Mouse (Mus musculus): ENCODE data around the gene Higd1a. TPM values are rescaled to one million over a fixed set of nuclear protein-coding genes. Genes with fewer than 3 reads are reported as not detected.

The Higd1a gene
- polyA plus RNA-seq, 1 experiment from 2014 or later = 201 TPM

DNA sequence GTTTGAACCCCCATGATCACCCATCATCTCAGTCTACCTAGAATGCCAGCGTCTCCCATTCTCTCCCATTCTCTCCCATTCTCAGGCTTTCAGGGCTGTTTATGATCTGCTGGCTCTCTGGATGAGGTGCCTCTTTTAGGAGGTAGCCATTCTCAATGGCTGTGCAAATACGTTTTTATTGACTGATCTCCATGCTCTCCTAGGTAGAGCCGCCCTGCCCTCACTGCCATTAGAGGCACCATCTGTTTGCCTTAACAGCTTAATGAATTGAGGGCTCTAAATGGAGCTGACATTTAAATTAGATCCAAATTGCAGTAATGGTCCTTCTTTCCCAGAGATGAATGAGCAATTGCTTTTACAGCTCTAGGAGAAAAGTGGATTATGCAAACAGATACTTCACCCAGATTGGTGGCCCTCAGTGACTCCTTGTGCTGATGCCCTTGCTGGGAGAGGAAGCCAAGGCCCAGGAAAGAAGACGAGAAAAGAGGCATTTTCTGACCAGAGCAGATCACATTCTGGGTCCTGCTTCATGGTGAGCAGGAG is 11.9 kb upstream of the Higd1a start:
- Histone ChIP-seq H3K27me3 (ENCODE audit: insufficient read depth, poor library complexity, severe bottlenecking) (no peaks in the 10 kb centered on the region), H3K4me3 (no peak overlapping the region), H3K9me3 (no peaks in the 10 kb centered on the region), H3K27ac (no peak overlapping the region), H3K4me1 (replicated peaks) (peaks cover 6% of the 10 kb centered on the region; the same call in 1 of the 2 replicates), H3K36me3 (no peaks in the 10 kb centered on the region)
- DNase-seq (ENCODE audit: low spot score) = no peak
- WGBS = 68% methylated on average over 4 of the region's 4 CpGs

DNA sequence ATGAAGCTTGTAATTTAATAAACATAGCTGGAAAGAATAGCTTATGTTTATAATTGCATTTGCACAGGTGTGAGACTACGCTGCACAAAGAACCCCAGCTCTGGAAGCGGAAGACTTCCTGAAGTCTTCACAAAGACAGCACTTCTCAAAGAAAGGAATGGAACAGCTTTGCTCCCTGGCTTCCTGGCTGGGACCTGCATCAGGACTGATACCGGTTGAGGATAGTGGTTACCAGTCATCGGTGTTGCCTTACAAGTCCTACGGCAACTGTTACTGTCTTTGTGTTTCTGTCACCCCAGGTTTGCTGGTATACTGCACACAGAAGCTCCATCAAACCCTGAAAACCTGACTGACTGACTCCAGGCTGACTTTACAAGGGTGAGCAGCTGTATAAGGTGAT is 11.3 kb upstream of the Higd1a start:
- Histone ChIP-seq H3K27me3 (ENCODE audit: insufficient read depth, poor library complexity, severe bottlenecking) (peaks cover 1% of the 10 kb centered on the region; the same call in 1 of the 2 replicates), H3K4me1 (replicated peaks) (peaks cover 6% of the 10 kb centered on the region; the same call in 1 of the 2 replicates), H3K36me3 (no peaks in the 10 kb centered on the region), H3K9me3 (no peaks in the 10 kb centered on the region), H3K27ac (no peak overlapping the region), H3K4me3 (no peak overlapping the region)
- WGBS = 94% methylated on average over 5 of the region's 5 CpGs
- DNase-seq (ENCODE audit: low spot score) = no peak

DNA sequence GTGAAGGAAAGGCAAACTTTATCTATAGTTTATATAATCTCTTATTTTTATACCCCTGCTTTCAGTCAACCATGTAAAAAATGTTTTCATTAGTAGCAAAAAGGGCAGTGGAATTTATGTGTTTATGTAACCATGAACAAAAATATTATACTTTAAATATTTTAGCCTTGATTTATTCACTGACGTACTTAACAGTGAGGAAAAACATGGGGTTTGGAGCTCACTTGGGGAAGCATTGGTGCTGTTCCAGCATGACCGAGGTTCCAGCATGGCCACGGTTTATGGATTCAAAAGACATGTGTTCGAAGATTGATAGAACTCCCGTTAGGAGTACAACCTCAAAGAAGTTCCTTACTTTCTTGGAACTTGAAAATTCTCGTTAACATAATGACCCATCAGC is 10.1 kb upstream of the Higd1a start:
- Histone ChIP-seq H3K4me1 (replicated peaks) (peaks cover 6% of the 10 kb centered on the region; the same call in 1 of the 2 replicates), H3K36me3 (no peaks in the 10 kb centered on the region), H3K4me3 (no peak overlapping the region), H3K9me3 (no peaks in the 10 kb centered on the region), H3K27me3 (ENCODE audit: insufficient read depth, poor library complexity, severe bottlenecking) (peaks cover 3% of the 10 kb centered on the region; the same call in 1 of the 2 replicates), H3K27ac (no peak overlapping the region)
- 90% methylated on average over 6 of the region's 6 CpGs for WGBS
- no peak for DNase-seq (ENCODE audit: low spot score)

DNA sequence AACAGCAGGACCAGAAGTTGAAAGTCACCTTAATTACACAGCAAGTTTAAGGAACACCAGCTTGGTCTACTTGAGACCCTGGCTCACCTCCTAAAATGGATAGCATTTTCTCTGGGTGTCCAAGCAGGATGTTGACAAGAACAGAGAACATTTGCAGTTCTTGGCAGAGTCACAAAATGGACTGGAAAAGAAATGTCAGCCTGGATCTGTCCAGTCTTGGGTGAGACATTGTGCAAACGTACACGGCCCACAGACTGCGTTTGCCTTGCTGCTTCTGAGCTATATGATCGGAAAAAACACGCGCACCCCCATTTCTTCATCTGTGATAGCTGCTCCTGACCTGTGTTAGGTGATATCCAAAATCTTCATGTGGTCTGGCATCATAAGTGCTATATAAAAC is 9.5 kb upstream of the Higd1a start:
- Histone ChIP-seq H3K4me3 (no peak overlapping the region), H3K27me3 (ENCODE audit: insufficient read depth, poor library complexity, severe bottlenecking) (peaks cover 5% of the 10 kb centered on the region; the same call in 1 of the 2 replicates), H3K4me1 (replicated peaks) (peaks cover 6% of the 10 kb centered on the region; the same call in 1 of the 2 replicates), H3K36me3 (no peaks in the 10 kb centered on the region), H3K9me3 (no peaks in the 10 kb centered on the region), H3K27ac (no peak overlapping the region)
- no peak for DNase-seq (ENCODE audit: low spot score)
- WGBS = 92% methylated on average over 6 of the region's 6 CpGs

DNA sequence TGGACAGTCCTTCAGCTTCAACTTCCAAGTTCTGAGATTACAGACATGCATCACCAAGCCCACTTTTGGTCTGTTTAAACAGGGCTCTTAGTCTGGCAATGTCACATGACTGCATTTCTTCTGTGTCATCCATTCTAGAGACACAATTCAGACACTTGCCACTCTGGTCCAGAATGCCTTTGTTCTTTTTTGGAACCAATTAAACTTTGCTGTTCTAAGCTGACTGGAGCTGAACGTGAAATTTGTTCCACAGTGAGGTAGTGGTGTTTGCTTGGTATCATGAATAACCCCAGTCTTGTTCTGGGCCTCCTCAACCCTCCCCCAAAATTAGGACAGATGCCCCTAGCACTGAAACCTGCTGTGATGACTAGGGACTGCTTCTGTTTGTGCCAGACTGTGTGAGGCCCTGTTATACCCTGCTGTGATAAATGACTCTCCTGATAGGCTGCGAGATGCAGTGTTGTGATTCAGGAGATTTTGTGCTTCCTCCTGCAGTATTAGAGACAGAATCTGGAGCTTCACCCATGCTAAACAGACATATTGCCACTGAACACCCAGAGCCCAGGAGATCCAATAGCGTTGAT is 7.4 kb upstream of the Higd1a start:
- 45% methylated on average over 3 of the region's 3 CpGs for WGBS
- H3K27ac ChIP-seq = no peak overlapping the region
- no peak for DNase-seq (ENCODE audit: low spot score)
- H3K4me3 ChIP-seq = no peak overlapping the region
- no peaks in the 10 kb centered on the region for H3K9me3 ChIP-seq
- H3K27me3 ChIP-seq (ENCODE audit: insufficient read depth, poor library complexity, severe bottlenecking) = peaks cover 5% of the 10 kb centered on the region; the same call in 1 of the 2 replicates
- peaks cover 6% of the 10 kb centered on the region; the same call in 1 of the 2 replicates for H3K4me1 ChIP-seq (replicated peaks)
- H3K36me3 ChIP-seq = no peaks in the 10 kb centered on the region

DNA sequence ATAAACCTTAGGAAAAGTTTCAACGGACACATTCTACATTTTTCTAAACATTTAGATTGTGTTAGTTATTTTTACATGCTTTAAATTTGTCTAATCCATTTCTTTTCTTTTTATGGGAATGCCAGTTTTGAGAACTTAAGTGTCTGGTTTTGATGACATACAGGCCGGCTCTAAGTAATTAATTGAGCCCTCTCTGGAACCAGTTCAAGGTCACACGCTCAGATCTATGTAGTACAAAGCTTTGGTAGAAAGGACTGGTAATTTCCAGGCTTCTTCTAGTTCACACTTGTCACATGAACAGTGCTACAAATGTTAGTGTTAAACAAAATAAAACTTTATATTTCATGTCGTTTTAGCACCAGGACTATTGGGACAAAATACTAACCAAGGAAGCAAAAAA is 6.7 kb upstream of the Higd1a start:
- DNase-seq (ENCODE audit: low spot score) = no peak
- Histone ChIP-seq H3K4me3 (no peak overlapping the region), H3K4me1 (replicated peaks) (peaks cover 6% of the 10 kb centered on the region; the same call in 1 of the 2 replicates), H3K27me3 (ENCODE audit: insufficient read depth, poor library complexity, severe bottlenecking) (peaks cover 5% of the 10 kb centered on the region; the same call in 1 of the 2 replicates), H3K9me3 (no peaks in the 10 kb centered on the region), H3K27ac (no peak overlapping the region), H3K36me3 (0 out of 2 replicates have a peak, but pooled peaks cover under 1% of the 10 kb centered on the region)
- 79% methylated on average over 4 of the region's 4 CpGs for WGBS

DNA sequence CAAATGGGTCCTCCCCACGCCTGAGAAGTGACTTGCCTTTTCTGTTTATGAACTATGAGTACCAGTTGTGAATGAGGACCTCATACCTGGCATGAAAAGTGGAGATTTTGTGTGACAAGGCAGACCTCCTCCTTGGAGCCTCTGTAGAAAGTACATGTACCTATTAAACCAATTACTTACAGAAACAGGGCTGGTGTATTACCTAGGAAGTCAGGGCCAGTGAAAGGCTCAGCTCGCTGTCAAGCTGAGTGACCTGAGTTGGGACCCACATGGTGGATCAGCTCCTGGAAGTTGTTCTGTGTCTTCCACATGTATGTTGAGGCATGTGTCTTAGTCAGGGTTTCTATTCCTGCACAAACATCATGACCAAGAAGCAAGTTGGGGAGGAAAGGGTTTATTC is 2.8 kb upstream of the Higd1a start:
- peaks cover 5% of the 10 kb centered on the region; the same call in 1 of the 2 replicates for H3K36me3 ChIP-seq
- H3K4me1 ChIP-seq (replicated peaks) = peaks cover 23% of the 10 kb centered on the region
- no peak overlapping the region for H3K27ac ChIP-seq
- no peaks in the 10 kb centered on the region for H3K9me3 ChIP-seq
- no peak overlapping the region for H3K4me3 ChIP-seq
- 80% methylated on average over 2 of the region's 2 CpGs for WGBS
- no peak for DNase-seq (ENCODE audit: low spot score)
- peaks cover 5% of the 10 kb centered on the region; the same call in 1 of the 2 replicates for H3K27me3 ChIP-seq (ENCODE audit: insufficient read depth, poor library complexity, severe bottlenecking)

DNA sequence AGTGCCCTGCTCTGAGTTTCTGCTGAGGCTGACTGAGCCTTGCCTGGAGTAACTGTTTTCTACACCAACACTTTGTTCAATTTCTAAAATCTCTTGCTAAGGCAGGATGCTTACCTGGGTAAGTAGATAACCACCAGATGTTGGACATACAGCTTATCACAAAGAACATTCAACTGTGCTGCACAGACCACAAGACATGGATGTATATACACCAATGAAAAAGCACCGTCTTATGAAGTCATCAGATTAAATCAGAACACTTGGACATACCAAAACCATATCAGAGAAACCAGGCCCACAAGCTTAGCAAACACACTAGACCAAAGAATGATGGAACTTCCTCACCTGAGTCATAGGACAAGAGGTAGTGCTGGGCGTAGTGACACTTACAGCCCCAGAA is 1.2 kb upstream of the Higd1a start:
- no peak overlapping the region for H3K27ac ChIP-seq
- H3K9me3 ChIP-seq = no peaks in the 10 kb centered on the region
- H3K27me3 ChIP-seq (ENCODE audit: insufficient read depth, poor library complexity, severe bottlenecking) = peaks cover 3% of the 10 kb centered on the region; the same call in 1 of the 2 replicates
- H3K4me1 ChIP-seq (replicated peaks) = peaks cover 24% of the 10 kb centered on the region
- 95% methylated on average over 2 of the region's 2 CpGs for WGBS
- no peak for DNase-seq (ENCODE audit: low spot score)
- H3K36me3 ChIP-seq = peaks cover 6% of the 10 kb centered on the region
- no peak overlapping the region for H3K4me3 ChIP-seq

DNA sequence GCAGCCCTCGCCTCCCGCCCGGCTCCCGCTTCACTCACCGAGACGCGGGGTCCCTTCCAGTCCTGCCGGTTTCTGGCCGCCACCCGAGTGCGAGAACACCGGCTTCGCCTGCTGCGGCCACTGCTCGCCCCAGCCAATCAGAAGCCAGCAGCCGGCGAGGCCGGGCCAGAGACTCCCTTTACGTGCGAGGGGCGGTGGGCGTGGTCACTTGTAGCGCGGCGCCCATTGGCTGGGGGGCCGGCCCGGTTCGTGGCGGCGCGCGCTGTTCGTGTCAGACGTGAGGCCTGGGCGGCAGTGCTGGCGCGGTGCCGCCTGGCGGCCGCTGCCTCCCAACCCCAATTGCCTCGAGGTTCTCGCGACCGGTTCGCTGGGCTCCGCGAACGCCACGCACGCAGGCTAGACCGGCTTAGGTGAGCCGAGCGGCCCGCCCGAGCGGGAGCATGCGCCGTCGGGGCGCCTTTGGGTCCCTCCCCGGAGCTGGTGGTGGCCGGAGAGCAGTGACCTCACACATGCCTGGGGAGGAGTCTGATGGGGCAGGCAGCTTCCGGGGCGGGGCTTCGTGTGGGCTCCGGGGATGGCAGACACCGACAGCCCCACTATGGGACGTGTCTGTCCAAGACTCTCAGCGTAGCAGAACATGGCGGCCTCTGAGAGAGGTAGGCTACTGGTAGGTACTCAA is 549 bp downstream of the Higd1a start:
- peak; percentile 97 for DNase-seq (ENCODE audit: low spot score)
- peaks cover 24% of the 10 kb centered on the region for H3K4me1 ChIP-seq (replicated peaks)
- H3K27me3 ChIP-seq (ENCODE audit: insufficient read depth, poor library complexity, severe bottlenecking) = no peaks in the 10 kb centered on the region
- H3K9me3 ChIP-seq = no peaks in the 10 kb centered on the region
- peaks cover 21% of the 10 kb centered on the region for H3K36me3 ChIP-seq
- WGBS = under 1% methylated on average over 70 of the region's 70 CpGs
- peak overlapping the region; percentile 93 for H3K4me3 ChIP-seq
- peak overlapping the region; percentile 98 for H3K27ac ChIP-seq

DNA sequence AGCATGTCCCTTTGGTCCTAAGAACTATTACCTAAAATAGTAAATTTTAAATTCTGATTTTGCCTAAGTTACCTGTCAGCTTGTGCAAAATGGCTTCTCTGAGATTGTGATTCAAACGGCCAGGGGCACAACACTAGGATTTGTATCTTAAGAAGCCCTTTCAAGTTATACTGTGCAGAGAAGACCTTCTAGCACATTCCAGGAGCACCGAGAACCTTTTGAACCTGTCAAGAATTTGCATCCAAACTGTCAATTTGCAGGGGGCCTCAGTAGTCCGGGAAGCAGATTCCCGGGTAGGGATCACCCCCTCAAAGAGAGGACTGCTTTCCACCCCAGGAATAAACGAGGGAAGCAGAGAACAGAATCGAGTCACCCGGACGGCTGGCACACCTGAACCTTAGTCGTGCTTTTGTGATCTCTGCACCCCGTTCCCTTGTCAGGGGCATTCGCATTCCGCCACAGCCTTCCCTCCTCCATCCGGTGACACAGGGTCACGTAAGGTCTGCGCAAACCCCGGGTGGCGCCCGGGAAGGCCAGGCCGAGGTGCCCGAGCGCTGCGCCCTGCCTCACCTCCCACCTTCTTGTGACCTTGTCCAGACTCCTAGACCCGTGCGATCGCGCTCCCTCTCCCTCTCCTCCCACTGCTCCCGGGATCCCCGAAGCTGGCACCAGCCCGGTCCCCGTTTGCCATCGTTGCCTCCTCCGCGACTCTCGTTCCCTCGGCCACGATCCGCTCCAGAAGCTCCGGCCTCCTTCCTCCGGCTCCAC is 1.3 kb downstream of the Higd1a start:
- DNase-seq (ENCODE audit: low spot score) = no peak
- H3K4me1 ChIP-seq (replicated peaks) = peaks cover 24% of the 10 kb centered on the region
- peak overlapping the region; percentile 93 for H3K4me3 ChIP-seq

DNA sequence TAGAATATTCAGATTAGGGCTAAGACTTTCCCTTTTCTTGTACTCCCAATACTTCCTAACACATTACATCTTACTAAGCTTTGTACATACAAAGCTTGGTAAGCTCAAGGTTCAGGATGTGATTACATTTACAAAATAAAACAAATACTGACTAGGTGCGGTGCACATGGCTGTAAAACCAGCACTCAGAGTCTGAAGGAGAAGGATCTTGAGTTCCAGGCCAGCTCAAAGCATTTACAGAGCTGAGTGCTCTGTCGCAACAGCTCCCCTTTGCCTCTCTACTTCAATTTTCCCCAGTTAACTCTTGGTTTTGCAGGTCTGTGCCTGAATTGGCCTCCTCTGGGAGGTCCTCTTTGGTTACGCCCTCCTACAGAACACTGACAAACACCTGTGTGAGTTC is 3.9 kb downstream of the Higd1a start:
- Histone ChIP-seq H3K36me3 (peaks cover 50% of the 10 kb centered on the region), H3K4me1 (replicated peaks) (peaks cover 24% of the 10 kb centered on the region), H3K9me3 (no peaks in the 10 kb centered on the region), H3K27ac (no peak overlapping the region), H3K27me3 (ENCODE audit: insufficient read depth, poor library complexity, severe bottlenecking) (no peaks in the 10 kb centered on the region), H3K4me3 (no peak overlapping the region)
- 96% methylated on average over 3 of the region's 3 CpGs for WGBS
- DNase-seq (ENCODE audit: low spot score) = no peak

More for the DNA sequence above, 1.3 kb downstream of the Higd1a start:
- Histone ChIP-seq H3K36me3 (peaks cover 29% of the 10 kb centered on the region), H3K27ac (peak overlapping the region; percentile 98), H3K27me3 (ENCODE audit: insufficient read depth, poor library complexity, severe bottlenecking) (no peaks in the 10 kb centered on the region), H3K9me3 (no peaks in the 10 kb centered on the region)
- 2% methylated on average over 39 of the region's 39 CpGs for WGBS

DNA sequence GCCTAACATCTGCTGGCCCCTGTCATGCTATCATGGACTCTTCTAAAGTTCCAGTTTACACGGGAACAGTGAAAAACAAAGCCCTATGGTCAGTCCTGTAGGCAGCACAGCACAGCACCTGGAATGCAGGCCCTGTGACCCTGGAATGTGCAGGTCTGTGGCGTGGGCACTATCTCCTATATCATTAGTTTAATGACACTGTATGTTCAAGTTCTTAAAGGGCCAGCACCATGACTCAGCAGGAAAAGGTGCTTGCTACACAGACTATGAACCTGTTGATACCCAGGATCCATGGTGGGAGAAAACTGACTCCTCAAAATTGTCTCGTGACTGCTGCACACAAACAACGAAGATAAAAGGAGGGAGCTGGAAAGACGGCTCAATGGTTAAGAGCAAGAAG is 10.3 kb downstream of the Higd1a start:
- Histone ChIP-seq H3K9me3 (peaks cover 4% of the 10 kb centered on the region; the same call in 1 of the 2 replicates), H3K36me3 (peaks cover 69% of the 10 kb centered on the region), H3K27ac (no peak overlapping the region), H3K4me1 (replicated peaks) (no peaks in the 10 kb centered on the region), H3K27me3 (ENCODE audit: insufficient read depth, poor library complexity, severe bottlenecking) (no peaks in the 10 kb centered on the region), H3K4me3 (no peak overlapping the region)
- DNase-seq (ENCODE audit: low spot score) = no peak
- 84% methylated on average over 5 of the region's 5 CpGs for WGBS
